Mouse (Mus musculus) adrenal gland, postnatal 0 days (tissue): ENCODE results near the gene Eif4g2. TPM values are rescaled to one million over a fixed set of nuclear protein-coding genes. Genes with fewer than 3 reads are reported as not detected.

ENCODE experiments used
- polyA plus RNA-seq: library from polyadenylated mRNA; unstranded; fragments of >200 nt; fragmentation: Nextera tagmentation; extraction: Ambion mirVana; gene quantifications from 2 replicates; pipeline ENCODE4 v1.2.1, GENCODE M21; 2015

The Eif4g2 gene
- polyA plus RNA-seq, result 405 and 409 TPM in 2 replicates

DNA sequence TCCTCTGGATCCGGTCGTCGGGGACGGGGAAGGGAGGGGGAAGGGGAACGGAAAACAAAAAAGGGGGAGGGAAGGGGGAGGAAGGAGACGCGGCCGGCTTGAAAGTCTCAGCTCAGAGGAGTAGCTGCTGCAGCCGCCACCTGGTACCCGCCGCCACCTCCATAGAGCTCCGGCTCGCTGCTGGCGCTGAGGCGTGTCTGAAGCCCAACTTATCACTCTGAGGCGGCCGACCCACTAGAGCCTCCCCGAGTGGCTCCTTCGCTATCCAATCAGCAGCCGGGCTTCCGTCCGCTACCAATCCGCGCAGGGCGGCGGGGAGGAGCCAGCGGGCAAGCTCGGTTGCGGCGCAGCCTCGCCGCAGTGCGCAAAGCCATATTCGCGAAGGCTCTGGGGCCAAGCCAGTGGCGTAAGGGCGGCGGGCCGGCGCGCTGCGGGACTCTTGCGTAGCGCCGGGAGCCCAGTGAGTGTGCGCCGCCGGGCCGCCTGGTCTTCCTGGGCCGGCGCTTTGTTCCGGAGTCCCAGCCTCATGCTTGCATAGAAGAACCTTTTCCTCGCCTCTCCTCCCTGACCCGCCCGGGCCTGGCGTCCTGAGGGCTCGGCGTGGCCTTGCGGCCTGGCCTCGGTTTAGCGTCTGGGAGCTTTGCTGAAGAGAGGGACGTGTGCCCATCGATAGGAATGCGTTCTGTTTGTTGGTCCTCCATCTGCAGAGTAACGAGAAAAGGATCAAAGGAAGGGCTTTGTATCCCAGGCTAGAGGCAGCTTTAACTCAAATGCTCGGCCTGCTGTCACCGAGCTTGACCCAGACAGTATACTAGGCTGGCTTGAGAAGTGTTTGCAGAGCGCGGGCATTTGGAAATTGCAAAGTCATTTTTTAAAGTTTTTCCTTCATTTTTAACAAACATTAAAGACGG is at the start of gene Eif4g2:
Gene Eif4g2, minus strand, starts transcription at position 209 of the 911 bp plus-strand sequence.

DNA sequence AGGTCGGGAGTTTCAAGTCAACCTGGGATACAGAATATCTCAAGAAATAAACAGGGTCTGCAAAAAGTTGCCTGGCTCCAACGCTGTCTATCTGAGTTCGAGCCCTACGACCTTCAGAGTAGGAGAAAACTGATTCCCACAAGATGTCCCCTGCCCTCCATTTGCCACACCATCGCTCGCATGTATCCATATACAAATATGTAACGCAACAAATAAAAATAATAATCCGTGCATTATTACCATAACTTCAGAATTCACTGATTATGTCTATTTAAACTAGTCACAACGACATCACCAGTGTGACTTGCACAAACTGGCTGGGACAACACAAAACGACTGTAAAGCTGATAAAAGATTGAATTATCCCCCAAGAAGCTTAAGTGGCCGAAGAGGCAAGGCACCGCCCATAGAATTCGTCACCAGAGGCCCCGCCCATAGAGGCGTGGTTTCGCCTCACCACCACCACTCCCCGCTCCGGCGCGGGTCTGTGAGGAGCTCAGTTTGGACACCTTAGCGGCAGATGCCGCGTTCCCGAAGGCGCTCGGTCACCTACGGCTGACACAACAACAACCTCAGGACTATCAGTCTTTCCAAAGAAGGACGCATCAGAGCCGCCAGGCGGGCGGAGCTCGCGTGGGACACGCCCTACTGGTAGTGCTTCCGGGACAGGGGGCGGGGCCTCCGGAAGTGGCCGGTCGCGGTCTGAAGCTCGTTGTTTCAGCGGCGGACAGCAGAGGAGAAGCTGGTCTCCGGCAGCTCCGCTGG is 54.4 kb downstream of the Eif4g2 start, which contains the start of gene Ctr9:
Gene Ctr9, plus strand, starts transcription at position 671 of the 765 bp plus-strand sequence.

Other genes starting within 250 kb of the Eif4g2 start
- 26.3 and 30.3 TPM in 2 replicates for gene Rnf141, start 238.6 kb downstream of the Eif4g2 start, polyA plus RNA-seq
- gene Lyve1, start 219.8 kb downstream of the Eif4g2 start, polyA plus RNA-seq, result 35.3 and 46.8 TPM in 2 replicates
- 4.9 and 7.1 TPM in 2 replicates for gene Mrvi1, start 100.6 kb downstream of the Eif4g2 start, polyA plus RNA-seq
- 37.7 and 45.8 TPM in 2 replicates for gene Ctr9, start 54.1 kb downstream of the Eif4g2 start, polyA plus RNA-seq